Mouse (Mus musculus): ENCODE measurements around the gene Dnah2. TPM values are rescaled to one million over a fixed set of nuclear protein-coding genes. Genes with fewer than 3 reads are reported as not detected.

The Dnah2 gene
- polyA plus RNA-seq, 1 experiment, result not detected

GRCm38 (mm10) chr11:69526631-69527030, 22.3 kb downstream of the Dnah2 start:
- Histone ChIP-seq H3K4me1 (ENCODE audit: control insufficient read depth) (peaks cover 4% of the 10 kb centered on the region), H3K9me3 (ENCODE audit: control insufficient read depth, low read length) (no peaks in the 10 kb centered on the region), H3K36me3 (ENCODE audit: control insufficient read depth) (no peaks in the 10 kb centered on the region), H3K27me3 (ENCODE audit: control insufficient read depth) (peaks cover 38% of the 10 kb centered on the region), H3K4me3 (replicated peaks) (no peak overlapping the region)
- TF ChIP-seq TAL1 (IDR thresholded peaks at IDR 0.05; ENCODE audit: low read length) (no peak), GATA1 (IDR thresholded peaks at IDR 0.05; ENCODE audit: low read length) (no peak)

- H3K9me3 ChIP-seq (ENCODE audit: control insufficient read depth, low read length), result no peaks in the 10 kb centered on the region
- no peak overlapping the region for H3K4me3 ChIP-seq (replicated peaks)
- H3K27me3 ChIP-seq (ENCODE audit: control insufficient read depth), result peaks cover 38% of the 10 kb centered on the region
- no peaks in the 10 kb centered on the region for H3K36me3 ChIP-seq (ENCODE audit: control insufficient read depth)
- no peak for TF ChIP-seq TAL1 (IDR thresholded peaks at IDR 0.05; ENCODE audit: low read length)
- no peak for TF ChIP-seq GATA1 (IDR thresholded peaks at IDR 0.05; ENCODE audit: low read length)
- peaks cover 14% of the 10 kb centered on the region for H3K4me1 ChIP-seq (ENCODE audit: control insufficient read depth)
Measured at GRCm38 (mm10) chr11:69525661-69526060, 23.2 kb downstream of the Dnah2 start.

GRCm38 (mm10) chr11:69523651-69524050, 25.3 kb downstream of the Dnah2 start:
- TF ChIP-seq TAL1 (IDR thresholded peaks at IDR 0.05; ENCODE audit: low read length) (no peak), GATA1 (IDR thresholded peaks at IDR 0.05; ENCODE audit: low read length) (no peak)
- peaks cover 27% of the 10 kb centered on the region for H3K27me3 ChIP-seq (ENCODE audit: control insufficient read depth)
- peaks cover 17% of the 10 kb centered on the region for H3K4me1 ChIP-seq (ENCODE audit: control insufficient read depth)
- H3K4me3 ChIP-seq (replicated peaks), result no peak overlapping the region
- no peaks in the 10 kb centered on the region for H3K9me3 ChIP-seq (ENCODE audit: control insufficient read depth, low read length)
- no peaks in the 10 kb centered on the region for H3K36me3 ChIP-seq (ENCODE audit: control insufficient read depth)

- TF ChIP-seq TAL1 (IDR thresholded peaks at IDR 0.05; ENCODE audit: low read length) (no peak), GATA1 (IDR thresholded peaks at IDR 0.05; ENCODE audit: low read length) (no peak)
- Histone ChIP-seq H3K4me3 (replicated peaks) (no peak overlapping the region), H3K9me3 (ENCODE audit: control insufficient read depth, low read length) (no peaks in the 10 kb centered on the region), H3K4me1 (ENCODE audit: control insufficient read depth) (peaks cover 15% of the 10 kb centered on the region), H3K36me3 (ENCODE audit: control insufficient read depth) (no peaks in the 10 kb centered on the region), H3K27me3 (ENCODE audit: control insufficient read depth) (peaks cover 14% of the 10 kb centered on the region)
Measured at GRCm38 (mm10) chr11:69521526-69522149, 27.3 kb downstream of the Dnah2 start.

- Histone ChIP-seq H3K4me1 (ENCODE audit: control insufficient read depth) (peaks cover 15% of the 10 kb centered on the region), H3K36me3 (ENCODE audit: control insufficient read depth) (no peaks in the 10 kb centered on the region), H3K4me3 (replicated peaks) (no peak overlapping the region), H3K9me3 (ENCODE audit: control insufficient read depth, low read length) (no peaks in the 10 kb centered on the region), H3K27me3 (ENCODE audit: control insufficient read depth) (peaks cover 13% of the 10 kb centered on the region)
- TF ChIP-seq TAL1 (IDR thresholded peaks at IDR 0.05; ENCODE audit: low read length) (no peak), GATA1 (IDR thresholded peaks at IDR 0.05; ENCODE audit: low read length) (no peak)
Measured at GRCm38 (mm10) chr11:69519976-69520375, 28.9 kb downstream of the Dnah2 start.

GRCm38 (mm10) chr11:69516661-69517060, 32.2 kb downstream of the Dnah2 start:
- Histone ChIP-seq H3K9me3 (ENCODE audit: control insufficient read depth, low read length) (no peaks in the 10 kb centered on the region), H3K36me3 (ENCODE audit: control insufficient read depth) (no peaks in the 10 kb centered on the region), H3K4me3 (replicated peaks) (no peak overlapping the region), H3K4me1 (ENCODE audit: control insufficient read depth) (peaks cover 33% of the 10 kb centered on the region), H3K27me3 (ENCODE audit: control insufficient read depth) (peaks cover 13% of the 10 kb centered on the region)
- no peak for TF ChIP-seq TAL1 (IDR thresholded peaks at IDR 0.05; ENCODE audit: low read length)
- TF ChIP-seq GATA1 (IDR thresholded peaks at IDR 0.05; ENCODE audit: low read length), result no peak

GRCm38 (mm10) chr11:69516151-69516640, 32.7 kb downstream of the Dnah2 start:
- H3K9me3 ChIP-seq (ENCODE audit: control insufficient read depth, low read length), result no peaks in the 10 kb centered on the region
- H3K4me1 ChIP-seq (ENCODE audit: control insufficient read depth), result peaks cover 33% of the 10 kb centered on the region
- no peak overlapping the region for H3K4me3 ChIP-seq (replicated peaks)
- peaks cover 13% of the 10 kb centered on the region for H3K27me3 ChIP-seq (ENCODE audit: control insufficient read depth)
- TF ChIP-seq TAL1 (IDR thresholded peaks at IDR 0.05; ENCODE audit: low read length), result no peak
- no peak for TF ChIP-seq GATA1 (IDR thresholded peaks at IDR 0.05; ENCODE audit: low read length)
- H3K36me3 ChIP-seq (ENCODE audit: control insufficient read depth), result no peaks in the 10 kb centered on the region

GRCm38 (mm10) chr11:69513840-69514239, 35.1 kb downstream of the Dnah2 start:
- Histone ChIP-seq H3K4me1 (ENCODE audit: control insufficient read depth) (peaks cover 40% of the 10 kb centered on the region), H3K36me3 (ENCODE audit: control insufficient read depth) (no peaks in the 10 kb centered on the region), H3K9me3 (ENCODE audit: control insufficient read depth, low read length) (no peaks in the 10 kb centered on the region), H3K4me3 (replicated peaks) (no peak overlapping the region), H3K27me3 (ENCODE audit: control insufficient read depth) (peaks cover 13% of the 10 kb centered on the region)
- TF ChIP-seq TAL1 (IDR thresholded peaks at IDR 0.05; ENCODE audit: low read length) (no peak), GATA1 (IDR thresholded peaks at IDR 0.05; ENCODE audit: low read length) (no peak)

GRCm38 (mm10) chr11:69510796-69511496, 38.0 kb downstream of the Dnah2 start:
- H3K4me1 ChIP-seq (ENCODE audit: control insufficient read depth), result peaks cover 40% of the 10 kb centered on the region
- H3K36me3 ChIP-seq (ENCODE audit: control insufficient read depth), result no peaks in the 10 kb centered on the region
- H3K27me3 ChIP-seq (ENCODE audit: control insufficient read depth), result peaks cover 6% of the 10 kb centered on the region
- no peak for TF ChIP-seq TAL1 (IDR thresholded peaks at IDR 0.05; ENCODE audit: low read length)
- no peak for TF ChIP-seq GATA1 (IDR thresholded peaks at IDR 0.05; ENCODE audit: low read length)
- H3K9me3 ChIP-seq (ENCODE audit: control insufficient read depth, low read length), result no peaks in the 10 kb centered on the region
- peak overlapping the region; percentile 14 for H3K4me3 ChIP-seq (replicated peaks)
